Mouse (Mus musculus) megakaryocyte, embryonic 14.5 days (primary cell): ENCODE measurements at regions not wholly inside any gene's neighbourhood (a gene's known extent, or its start where the extent isn't known, plus 50 kb on each side); places are given as distances from the start of the nearest gene placed in this dataset.

Experiments
- H3K27me3 ChIP-seq: replicated peaks from 2 replicates; pipeline ENCODE3; 2012; ENCODE audit warnings: inconsistent platforms
- H3K36me3 ChIP-seq: replicated peaks from 2 replicates; pipeline ENCODE3; 2012; ENCODE audit warnings: low read length, inconsistent platforms, mixed read lengths
- H3K4me1 ChIP-seq: 2 replicates; pipeline ENCODE4 v1.6.1; 2012; ENCODE audit warnings: inconsistent platforms
- H3K4me3 ChIP-seq: replicated peaks from 2 replicates; pipeline ENCODE3; 2012; ENCODE audit warnings: moderate library complexity, mild to moderate bottlenecking, inconsistent platforms
- H3K9me3 ChIP-seq: 2 replicates; pipeline ENCODE4 v1.6.1; 2012; ENCODE audit warnings: inconsistent platforms
- FLI1 ChIP-seq: IDR thresholded peaks from 2 replicates; pipeline ENCODE4 v1.6.1; 2012; ENCODE audit warnings: low read length, inconsistent platforms, mixed read lengths
- GATA1 ChIP-seq: IDR thresholded peaks from 3 replicates; pipeline ENCODE4 v1.6.1; 2012; ENCODE audit warnings: mixed read lengths, low read length, inconsistent platforms, borderline replicate concordance

DNA sequence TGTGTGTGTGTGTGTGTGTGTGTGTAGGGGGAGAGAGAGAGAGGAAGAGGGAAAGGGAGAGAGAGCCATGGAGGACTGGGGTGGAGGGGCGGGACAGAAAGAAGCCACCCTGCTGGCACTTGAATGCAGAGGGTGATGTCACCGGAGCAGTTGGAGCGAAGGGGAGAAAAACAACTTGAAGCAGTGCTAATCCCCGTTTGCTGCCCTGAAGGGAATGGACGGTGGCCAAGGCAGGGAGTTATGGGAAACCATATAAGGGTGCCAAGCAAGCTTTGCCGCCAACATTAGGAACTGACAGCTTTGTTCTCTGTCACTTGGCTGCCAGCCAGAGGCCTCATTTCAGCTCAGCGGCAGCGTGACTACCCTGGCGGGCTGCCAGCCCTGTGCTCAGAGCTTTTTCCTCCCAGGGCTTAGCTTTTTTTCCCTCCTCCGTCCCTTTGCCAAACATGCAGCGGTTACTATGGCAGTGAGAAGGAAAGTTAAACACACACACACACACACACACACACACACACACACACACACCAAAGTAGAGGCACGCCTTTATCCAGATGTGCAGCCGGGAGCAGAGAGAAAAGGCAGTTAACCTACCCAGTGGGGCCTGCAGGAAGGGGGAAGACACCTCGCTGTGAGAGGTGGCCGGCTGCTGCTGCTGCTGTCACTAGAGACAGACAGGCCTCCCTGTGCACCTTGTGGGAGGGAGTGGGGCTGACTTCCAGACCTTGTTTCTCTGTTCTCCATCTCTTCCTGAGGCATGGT lies 72.7 kb upstream of the Irf2bp2 start:
- peaks cover 84% of the 10 kb centered on the region for H3K4me1 ChIP-seq
- H3K27me3 ChIP-seq, result no peaks in the 10 kb centered on the region
- TF ChIP-seq GATA1 (no peak), FLI1 (no peak)
- H3K4me3 ChIP-seq, result peak overlapping the region; percentile 88
- H3K36me3 ChIP-seq, result no peaks in the 10 kb centered on the region
- H3K9me3 ChIP-seq, result no peaks in the 10 kb centered on the region

DNA sequence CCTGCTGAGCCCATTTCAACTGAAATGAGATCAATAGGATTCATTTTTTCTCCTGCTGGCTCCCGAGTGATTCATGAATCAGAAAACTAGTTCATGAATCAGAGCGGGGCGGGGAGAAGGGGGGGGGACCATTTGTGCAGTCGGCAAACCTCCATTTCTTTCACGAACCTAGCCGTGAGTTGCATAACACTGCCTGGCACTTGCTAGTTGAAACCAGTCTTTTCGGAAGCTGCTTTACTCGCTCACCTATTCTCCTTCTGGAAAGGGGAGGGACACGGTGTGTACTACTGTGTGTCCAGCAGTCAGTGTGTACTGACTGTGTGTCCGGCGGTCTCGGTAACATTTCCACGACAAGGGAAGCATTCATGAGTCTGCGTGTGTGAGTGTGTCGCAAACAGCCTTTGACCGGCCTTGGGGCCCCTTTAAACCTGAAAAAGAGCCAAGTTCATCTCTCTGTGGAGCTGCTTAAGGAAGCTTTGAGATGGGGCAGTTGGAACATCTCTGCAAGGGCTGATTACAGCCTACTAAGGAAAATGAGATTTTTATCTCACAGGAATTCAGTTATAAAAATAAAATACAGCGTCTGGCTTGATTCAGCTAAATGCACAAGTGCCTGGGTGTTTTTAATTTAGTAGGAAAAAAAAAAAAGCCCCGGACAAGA lies 71.9 kb upstream of the Irf2bp2 start:
- Histone ChIP-seq H3K4me1 (peaks cover 90% of the 10 kb centered on the region), H3K9me3 (no peaks in the 10 kb centered on the region), H3K36me3 (no peaks in the 10 kb centered on the region), H3K4me3 (peak overlapping the region; percentile 88), H3K27me3 (no peaks in the 10 kb centered on the region)
- TF ChIP-seq GATA1 (no peak), FLI1 (no peak)

DNA sequence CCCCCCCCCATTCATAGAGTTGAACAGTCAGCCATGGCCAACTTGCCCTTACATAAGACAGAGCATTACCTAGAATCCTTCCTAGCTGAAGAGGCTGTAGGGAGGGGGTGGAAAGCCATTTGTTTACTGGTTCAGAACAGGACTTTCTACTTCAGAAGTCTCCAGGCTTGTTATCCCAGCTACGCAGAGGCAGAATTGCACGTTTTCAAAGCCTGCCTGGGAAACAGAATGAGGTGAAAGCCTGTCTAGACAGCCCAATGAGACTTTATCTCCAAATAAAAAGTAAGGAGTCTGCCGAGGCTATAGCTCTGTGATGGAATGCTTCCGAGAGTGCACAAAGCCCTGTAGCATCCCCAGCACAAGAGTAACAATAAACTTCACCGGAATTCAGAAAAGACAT lies 71.1 kb upstream of the Irf2bp2 start:
- H3K36me3 ChIP-seq, result no peaks in the 10 kb centered on the region
- peaks cover 97% of the 10 kb centered on the region for H3K4me1 ChIP-seq
- H3K4me3 ChIP-seq, result no peak overlapping the region
- TF ChIP-seq FLI1 (no peak), GATA1 (no peak)
- H3K27me3 ChIP-seq, result no peaks in the 10 kb centered on the region
- no peaks in the 10 kb centered on the region for H3K9me3 ChIP-seq

DNA sequence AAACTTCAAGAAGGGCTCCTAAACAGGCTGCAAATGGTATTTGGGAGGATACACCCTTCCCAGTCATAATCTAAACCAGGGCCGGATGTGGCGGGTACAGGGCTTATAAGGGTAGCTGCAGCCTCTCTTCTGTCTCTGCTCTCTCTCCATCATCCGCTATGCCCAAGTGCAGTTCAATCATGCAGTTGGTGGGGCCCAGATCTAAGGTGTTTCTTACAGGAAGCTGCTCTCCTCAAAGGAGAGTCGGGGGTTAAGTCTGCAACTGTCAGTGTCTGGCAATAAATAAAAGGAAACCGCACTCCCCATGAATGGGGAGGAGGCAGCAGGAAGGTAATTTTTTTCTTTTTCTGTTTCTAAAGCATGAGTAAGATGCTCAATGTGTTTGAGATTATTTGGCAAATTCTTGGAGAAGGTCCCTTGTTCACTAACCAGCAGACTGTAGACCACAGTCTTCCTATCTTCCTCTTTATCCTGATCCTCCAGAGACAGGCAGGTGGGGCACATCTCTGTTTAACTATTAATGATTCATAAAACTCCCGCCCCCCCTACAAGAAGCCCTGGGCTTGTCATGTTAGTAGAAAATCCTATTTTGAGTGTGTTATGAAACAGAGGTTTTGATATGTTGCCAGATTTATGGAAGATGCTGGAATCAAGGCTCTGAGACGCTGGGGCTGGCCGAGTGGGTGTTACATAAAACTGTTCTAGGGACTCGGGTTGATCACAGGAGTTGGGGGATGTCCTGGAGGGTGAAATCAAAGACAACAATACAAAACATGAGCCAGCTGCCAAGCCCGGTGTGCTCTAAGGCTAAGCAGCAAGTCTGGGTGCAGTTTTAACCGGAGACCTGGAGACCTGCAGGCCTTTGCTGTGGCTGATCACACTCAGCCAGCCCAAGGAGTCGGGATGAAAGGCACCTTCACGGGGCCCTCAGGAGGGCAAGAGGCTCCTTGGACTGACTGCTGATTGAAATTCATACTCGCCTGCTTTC lies 69.3 kb upstream of the Irf2bp2 start:
- Histone ChIP-seq H3K36me3 (no peaks in the 10 kb centered on the region), H3K27me3 (no peaks in the 10 kb centered on the region), H3K9me3 (no peaks in the 10 kb centered on the region), H3K4me3 (peak overlapping the region; percentile 11), H3K4me1 (peaks cover 88% of the 10 kb centered on the region)
- TF ChIP-seq GATA1 (no peak), FLI1 (no peak)

DNA sequence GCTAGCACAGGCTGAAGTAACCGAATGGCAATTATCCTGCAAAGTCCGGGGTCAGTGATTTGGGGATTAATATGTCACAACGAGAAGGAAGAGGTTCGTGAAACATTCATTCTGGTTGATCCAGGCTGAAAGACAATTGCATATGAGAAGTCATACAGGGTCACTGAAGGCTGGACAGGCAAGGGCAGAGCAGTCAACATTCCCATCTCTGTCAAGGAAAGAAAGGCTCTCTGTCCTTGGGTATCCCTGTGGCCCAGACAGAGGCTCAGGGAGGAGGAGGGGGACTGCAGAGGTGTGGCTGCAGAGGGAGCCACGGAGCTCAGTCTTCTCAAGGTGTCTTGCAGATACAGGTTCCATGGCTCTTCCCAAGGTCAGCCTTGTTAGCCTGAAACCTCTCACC lies 68.4 kb upstream of the Irf2bp2 start:
- no peaks in the 10 kb centered on the region for H3K27me3 ChIP-seq
- H3K4me3 ChIP-seq, result peak overlapping the region; percentile 7
- H3K4me1 ChIP-seq, result peaks cover 79% of the 10 kb centered on the region
- H3K9me3 ChIP-seq, result no peaks in the 10 kb centered on the region
- no peaks in the 10 kb centered on the region for H3K36me3 ChIP-seq
- TF ChIP-seq GATA1 (no peak), FLI1 (no peak)

DNA sequence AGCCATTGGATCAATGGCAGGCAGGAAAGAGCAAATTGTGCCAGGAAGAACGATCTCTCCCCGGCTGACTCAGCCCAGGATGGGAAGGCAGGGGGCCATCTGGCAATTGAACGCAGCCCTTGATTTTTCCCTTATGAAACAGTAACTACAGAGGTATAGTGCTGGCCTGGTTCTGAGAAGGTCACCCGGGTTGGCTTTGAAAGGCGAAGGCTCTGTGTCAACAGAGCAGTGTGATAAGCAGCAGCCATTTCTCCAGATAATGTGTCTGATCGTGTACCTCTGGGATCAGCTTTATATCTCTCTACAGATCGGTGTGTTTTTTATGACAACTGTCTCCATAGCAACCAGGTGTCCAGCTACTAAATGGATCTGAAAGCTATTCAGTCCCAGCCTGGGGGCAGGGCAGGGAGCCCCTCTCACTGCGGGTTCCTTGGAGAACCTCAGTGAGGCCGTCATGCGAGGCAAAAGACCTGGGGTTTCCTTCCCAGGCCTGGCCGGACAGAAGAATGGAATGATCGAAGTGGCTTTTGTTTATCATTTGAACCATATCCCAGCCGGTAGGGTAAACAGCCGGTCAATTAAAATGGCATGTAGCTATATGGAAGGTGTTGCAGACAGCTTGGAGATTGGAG lies 67.8 kb upstream of the Irf2bp2 start:
- Histone ChIP-seq H3K4me3 (no peak overlapping the region), H3K27me3 (no peaks in the 10 kb centered on the region), H3K4me1 (peaks cover 74% of the 10 kb centered on the region), H3K36me3 (no peaks in the 10 kb centered on the region), H3K9me3 (no peaks in the 10 kb centered on the region)
- TF ChIP-seq FLI1 (no peak), GATA1 (no peak)

DNA sequence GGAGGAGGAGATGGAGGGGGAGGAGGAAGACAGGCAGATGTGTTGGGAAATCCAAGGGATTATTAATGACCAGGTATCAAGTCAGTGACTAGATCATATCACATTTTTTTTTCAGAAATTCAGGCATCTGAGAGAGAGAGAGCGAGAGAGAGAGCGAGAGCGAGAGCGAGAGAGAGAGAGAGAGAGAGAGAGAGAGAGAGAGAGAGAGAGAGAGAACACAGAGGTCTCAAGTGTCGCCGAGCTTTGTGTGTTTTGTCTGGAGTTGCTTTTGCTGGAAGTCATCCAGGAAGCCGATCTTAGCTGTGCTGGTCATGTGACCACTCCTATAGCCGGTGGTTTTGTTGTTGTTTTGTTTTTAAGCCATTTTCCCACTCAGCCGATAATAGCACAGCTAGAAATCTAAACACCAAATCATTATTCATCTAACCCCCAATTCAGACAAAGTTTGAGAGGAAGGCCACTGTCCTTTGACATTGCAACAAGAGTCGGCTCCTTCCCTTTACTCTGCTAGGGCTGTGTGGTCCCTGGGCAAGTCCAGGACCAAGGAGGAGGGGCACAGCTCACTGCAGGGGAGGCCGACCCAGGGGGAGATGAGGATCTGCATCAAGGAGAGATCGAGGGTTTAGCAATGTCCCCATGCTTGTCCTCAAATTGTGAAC lies 67.0 kb upstream of the Irf2bp2 start:
- Histone ChIP-seq H3K4me3 (peak overlapping the region; percentile 79), H3K27me3 (no peaks in the 10 kb centered on the region), H3K4me1 (peaks cover 69% of the 10 kb centered on the region), H3K9me3 (no peaks in the 10 kb centered on the region), H3K36me3 (no peaks in the 10 kb centered on the region)
- TF ChIP-seq GATA1 (no peak), FLI1 (no peak)

DNA sequence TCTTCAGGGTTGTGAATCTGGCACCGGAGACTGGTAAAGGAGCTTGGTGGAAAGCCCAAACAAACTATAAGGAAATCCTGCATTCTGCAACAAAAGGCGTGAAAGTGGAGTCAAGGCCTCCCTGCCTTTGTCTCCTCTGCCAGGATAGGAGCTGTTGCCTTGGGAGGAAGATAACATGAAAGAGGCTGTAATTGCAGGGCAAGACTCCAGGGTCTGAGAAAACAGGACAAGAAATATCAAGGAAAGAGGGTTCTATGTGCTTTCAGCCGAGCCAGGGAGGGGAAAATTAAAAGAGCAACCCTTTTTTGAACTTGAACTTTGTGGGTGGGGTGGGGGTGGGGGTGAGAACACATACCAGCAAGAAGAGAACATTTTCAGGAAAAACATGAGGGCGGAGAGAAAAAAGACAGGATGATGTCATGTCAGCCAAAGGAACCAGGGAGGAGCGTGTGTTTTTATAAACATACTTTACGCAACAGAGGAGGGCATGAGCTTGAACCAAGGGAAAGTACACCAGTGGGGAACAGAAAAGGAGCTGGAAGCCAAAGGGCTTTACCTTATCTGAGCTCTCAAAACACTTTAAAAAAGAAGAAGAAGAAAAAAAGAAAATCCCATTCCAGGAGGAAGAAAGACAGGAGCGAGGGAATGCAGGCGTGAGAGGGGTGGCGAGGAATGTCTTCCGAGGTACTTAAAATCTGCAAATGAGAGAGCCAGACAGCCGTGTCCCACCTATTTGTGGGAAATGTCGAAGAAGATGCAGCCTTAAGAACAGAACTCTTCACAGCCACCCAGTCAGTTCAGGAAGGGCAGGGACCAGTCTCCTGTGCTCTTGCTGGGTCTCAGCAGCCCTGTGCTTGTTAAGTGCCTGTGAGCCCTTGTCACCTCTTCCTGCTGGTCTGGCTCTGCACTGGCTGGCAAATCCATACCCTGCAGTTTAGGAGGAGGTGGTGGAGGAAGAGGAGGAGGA lies 66.2 kb upstream of the Irf2bp2 start:
- no peak for TF ChIP-seq GATA1
- TF ChIP-seq FLI1, result no peak
- H3K27me3 ChIP-seq, result no peaks in the 10 kb centered on the region
- no peaks in the 10 kb centered on the region for H3K9me3 ChIP-seq
- H3K4me3 ChIP-seq, result peak overlapping the region; percentile 79
- peaks cover 69% of the 10 kb centered on the region for H3K4me1 ChIP-seq
- no peaks in the 10 kb centered on the region for H3K36me3 ChIP-seq
